Mouse (Mus musculus) adrenal gland, postnatal 36 days (tissue): ENCODE data around the gene Perm1. TPM values are rescaled to one million over a fixed set of nuclear protein-coding genes. Genes with fewer than 3 reads are reported as not detected.

Experiments
- DNase-seq, 2 experiments: peaks; one replicate each; pipeline ENCODE4 v3.0.0; 2021; ENCODE audit warnings: mixed read lengths in 1 of 2
- microRNA-seq: library from miRNA; unstranded; fragments of <30 nt; microRNA quantifications from one replicate; pipeline ENCODE4 v1.2.0, GENCODE M21; 2021
- total RNA-seq, 2 experiments: library from RNA; stranded (reverse); gene quantifications; 2 replicates each; pipeline ENCODE4 v1.2.3; 2021

Perm1 gene
- total RNA-seq, 2 experiments from 2014 or later = 1.8 to 2.9 TPM

DNA sequence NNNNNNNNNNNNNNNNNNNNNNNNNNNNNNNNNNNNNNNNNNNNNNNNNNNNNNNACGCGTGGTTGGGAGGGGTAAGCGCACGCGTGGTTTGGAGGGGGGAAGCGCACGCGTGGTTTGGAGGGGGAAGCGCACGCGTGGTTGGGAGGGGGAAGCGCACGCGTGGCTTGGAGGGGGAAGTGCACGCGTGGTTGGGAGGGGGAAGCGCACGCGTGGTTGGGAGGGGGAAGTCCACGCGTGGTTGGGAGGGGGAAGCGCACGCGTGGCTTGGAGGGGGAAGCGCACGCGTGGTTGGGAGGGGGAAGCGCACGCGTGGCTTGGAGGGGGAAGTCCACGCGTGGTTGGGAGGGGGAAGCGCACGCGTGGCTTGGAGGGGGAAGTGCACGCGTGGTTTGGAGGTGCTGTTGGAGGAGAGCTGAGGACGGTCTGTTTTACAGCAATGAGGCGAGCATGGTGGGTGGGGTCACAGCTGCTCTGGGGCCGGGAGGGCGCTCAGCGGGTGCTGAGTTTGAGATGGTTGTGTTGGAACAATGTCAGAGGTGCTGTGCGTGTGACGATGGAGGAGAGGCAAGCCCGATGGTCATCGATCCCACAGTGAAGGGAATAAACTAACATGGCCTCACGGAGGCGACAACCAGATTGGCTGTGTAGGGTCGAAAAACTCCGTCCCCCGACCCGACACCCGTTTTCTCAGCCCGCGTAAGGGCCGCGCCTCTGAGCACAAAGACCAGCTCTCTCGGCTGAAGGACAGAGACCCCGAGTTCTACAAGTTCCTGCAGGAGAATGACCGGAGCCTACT lies 21.2 kb downstream of the Perm1 start:
- no peak for DNase-seq

DNA sequence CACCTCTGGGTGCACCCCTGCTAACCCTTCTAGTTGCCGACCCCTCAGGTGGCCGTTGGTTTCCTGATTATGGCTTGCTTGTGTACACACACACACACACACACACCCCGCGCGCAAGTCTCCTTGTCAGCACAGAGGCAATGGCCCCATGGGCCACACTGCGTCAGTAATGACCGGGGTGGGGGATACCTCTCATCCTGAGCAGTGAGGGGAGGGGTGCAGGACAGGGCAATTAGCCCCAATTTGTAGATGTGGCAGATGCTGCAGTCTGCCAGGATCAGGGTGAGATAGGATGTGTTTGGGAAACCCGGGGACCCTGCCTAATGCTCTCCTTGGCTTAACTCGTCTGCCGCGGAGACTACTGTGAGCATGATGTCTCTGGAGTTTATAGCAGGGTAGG lies 33.9 kb downstream of the Perm1 start:
- DNase-seq = no peak

DNA sequence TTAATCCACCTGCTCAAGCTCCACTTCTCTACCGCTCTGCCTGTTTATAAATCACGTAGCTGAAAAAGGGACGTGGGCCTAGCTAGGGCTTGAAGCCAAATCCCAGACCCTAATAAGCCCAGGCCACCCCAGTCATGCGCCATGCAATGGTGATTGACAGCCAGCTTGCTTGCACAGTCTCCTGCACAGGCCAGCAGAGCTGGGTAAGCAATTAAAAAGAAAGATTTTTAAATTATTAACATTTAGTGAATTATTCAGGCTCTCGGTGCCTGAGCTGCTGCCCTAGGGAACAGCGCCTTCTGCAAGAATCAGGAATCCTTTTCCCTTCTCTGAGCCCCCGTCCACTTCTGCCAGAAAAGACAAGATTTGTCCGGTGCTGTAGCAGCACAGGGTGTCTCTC lies 35.4 kb downstream of the Perm1 start:
- no peak for DNase-seq

DNA sequence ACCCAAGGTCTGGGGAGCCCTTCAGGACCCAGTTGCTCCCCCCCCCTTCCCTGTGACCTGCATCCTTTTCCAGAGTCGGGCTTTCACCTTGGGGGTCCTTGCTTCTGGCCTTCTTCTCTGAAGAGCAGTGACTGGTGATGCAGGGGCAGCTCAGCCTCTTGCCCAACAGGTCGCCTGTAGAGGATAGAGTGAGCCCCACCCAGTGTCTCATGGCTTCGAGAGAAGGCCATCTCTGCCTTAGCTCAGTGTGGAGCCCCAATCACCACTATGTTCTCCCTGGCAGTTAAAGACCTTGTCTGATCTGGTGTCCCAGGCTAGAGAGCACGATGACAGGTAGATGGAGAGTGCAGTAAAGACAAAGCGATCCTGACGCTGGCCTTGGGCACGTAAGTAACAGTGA lies 36.5 kb downstream of the Perm1 start:
- no peak for DNase-seq

DNA sequence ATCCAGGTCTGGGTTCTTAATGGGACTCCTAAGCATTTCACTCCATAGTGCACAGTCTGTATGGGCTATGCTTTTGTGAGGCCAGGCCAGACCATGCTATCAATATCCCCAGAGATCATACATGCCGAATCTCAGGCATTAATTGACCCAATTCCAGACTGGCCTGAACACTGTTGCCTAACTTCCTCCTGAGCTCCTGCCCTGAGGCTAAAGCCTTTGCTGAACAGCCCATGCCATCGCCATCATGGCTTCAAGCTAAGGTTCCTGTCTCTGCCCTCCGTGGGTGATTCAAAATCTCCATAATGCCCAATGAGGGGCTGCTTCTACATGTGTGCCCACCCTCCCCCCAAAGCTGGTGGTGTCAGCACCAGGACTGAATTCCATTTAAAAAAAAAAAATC lies 37.0 kb downstream of the Perm1 start:
- no peak for DNase-seq

DNA sequence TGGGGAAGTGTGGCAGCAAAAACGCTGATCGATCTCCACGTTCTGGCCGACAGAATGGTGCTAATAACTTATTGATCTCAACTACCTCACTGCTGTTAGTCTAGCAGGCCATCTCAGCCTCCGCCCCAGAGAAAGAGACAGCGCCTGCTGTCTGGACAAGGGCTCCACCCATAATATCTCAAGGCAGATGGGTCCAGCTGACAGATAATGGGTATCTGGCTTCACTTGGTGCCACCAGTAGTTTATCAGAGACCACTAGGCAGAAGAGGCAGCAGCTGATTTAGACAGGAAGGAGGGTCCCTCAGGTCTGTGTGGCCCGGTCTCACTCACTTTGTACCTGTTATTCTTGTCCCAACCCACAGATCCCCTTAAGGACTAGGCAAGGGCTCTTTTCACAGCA lies 37.4 kb downstream of the Perm1 start:
- no peak for DNase-seq

DNA sequence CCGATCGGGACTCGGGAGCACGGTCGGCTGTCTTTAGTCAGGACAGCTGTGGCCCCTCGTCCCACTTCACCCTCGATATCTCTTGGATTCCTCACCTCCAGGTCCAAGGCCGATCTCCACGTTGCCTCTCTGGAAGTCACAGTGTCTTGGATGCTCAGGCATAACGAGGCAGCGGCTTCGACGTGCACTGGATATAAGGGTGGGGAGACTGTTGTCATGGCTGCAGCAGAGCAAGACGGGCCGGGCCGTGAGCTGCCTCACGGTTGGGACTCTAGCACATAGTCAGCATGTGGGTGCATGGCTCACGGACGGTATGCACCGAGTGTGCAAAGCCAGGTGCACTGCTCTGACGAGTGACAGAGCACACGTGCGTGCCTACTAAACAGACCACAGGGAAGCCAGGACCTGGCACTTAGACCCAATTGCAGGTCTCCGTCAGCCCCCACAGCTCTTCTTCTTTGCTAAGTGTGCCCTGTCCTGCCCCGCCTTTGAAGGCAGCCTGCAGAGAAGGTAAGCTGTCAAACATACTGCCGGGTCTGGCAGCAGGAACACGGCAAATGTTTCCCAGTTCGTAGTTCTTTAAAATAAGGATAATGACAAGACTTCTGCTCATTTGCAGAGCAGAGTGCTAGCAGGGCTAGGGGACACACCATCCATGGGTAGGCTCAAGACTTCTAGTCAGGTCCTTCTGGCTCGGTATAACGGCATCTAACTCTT lies 38.9 kb downstream of the Perm1 start:
- DNase-seq = no peak

DNA sequence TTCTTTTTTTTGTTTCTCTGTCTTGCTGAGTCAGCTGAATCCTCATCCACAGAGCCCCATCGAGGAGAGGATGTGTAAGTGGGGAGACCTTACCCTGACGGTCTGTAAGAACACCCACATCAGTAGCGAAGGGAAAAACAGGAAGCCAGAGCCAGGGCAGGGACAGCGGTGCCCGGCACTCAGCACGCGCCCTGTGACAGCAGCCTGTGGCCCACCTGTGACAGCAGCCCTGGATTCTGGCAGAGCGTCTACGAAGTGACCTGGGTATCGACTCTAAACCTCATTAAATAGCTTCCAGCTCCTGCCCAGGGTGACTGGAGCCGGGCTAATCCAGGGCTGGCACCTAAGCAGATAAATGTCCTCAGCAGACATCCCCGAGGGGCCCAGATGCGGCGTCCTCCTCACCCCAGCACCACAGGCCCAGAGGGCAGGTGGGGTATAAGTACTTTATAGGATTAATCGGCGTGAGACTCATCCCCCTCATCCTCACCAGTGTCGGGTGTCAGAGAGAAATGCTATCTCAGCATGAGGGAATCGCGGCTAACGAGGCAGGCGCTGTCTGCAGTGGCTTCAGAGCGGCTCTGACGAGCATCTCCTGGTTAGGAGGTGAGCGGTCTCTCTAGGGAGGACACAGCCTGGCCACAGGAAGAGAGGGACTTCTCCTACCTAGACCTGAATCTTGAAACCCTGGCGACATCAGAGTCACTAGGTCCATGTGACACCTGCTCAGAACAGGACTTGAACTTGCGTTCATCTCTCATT lies 39.6 kb downstream of the Perm1 start, which contains the start of gene Samd11:
TSS of gene Samd11 (minus strand) at position 580 of the 762 bp plus-strand sequence.
- DNase-seq = no peak

Small RNAs within 50 kb of the gene (microRNA-seq; reads per million reads assigned to microRNA genes)
- 1.5 reads per million for gene Mir7658

Other genes with a start within 250 kb of the Perm1 start
- 1 to 10 TPM; 7.6 to 8.0 TPM for gene B3galt6, start 223.2 kb upstream of the Perm1 start, total RNA-seq
- gene Sdf4, start 223.0 kb upstream of the Perm1 start, total RNA-seq = 100 to 1,000 TPM; 266 to 276 TPM
- under 1 TPM; 0.43 to 0.89 TPM for gene Tnfrsf4, start 202.0 kb upstream of the Perm1 start, total RNA-seq
- gene Tnfrsf18, start 189.7 kb upstream of the Perm1 start, total RNA-seq = under 1 TPM in 1 of 2 experiments, not detected in 1; 0.40 TPM
- gene Ttll10, start 156.5 kb upstream of the Perm1 start, total RNA-seq = under 1 TPM in 1 of 2 experiments, not detected in 1; 0.16 TPM
- gene 9430015G10Rik, start 105.9 kb upstream of the Perm1 start, total RNA-seq = 10 to 100 TPM; 10.4 to 11.5 TPM
- gene Rnf223, start 85.4 kb upstream of the Perm1 start, total RNA-seq = under 1 TPM in 1 of 2 experiments, not detected in 1; 0.10 TPM
- gene Agrn, start 18.4 kb upstream of the Perm1 start, total RNA-seq = 10 to 100 TPM; 33.2 to 49.6 TPM
- 1 to 10 TPM; 7.5 to 9.0 TPM for gene Isg15, start 15.1 kb upstream of the Perm1 start, total RNA-seq
- gene AW011738, start 12.6 kb upstream of the Perm1 start, total RNA-seq = 1 to 10 TPM; 3.5 to 6.0 TPM
- 10 to 100 TPM; 21.5 to 23.0 TPM for gene Plekhn1, start 19.0 kb downstream of the Perm1 start, total RNA-seq
- gene Noc2l, start 20.1 kb downstream of the Perm1 start, total RNA-seq = 10 to 100 TPM; 41.3 to 45.7 TPM
- gene Samd11, start 39.8 kb downstream of the Perm1 start, total RNA-seq = 1 to 10 TPM; 1.2 to 2.3 TPM
- not detected for gene Vmn2r-ps159, start 115.2 kb downstream of the Perm1 start, total RNA-seq